ENCODE assay signal across 18 mouse cellular contexts in genomic region chr6:55319585-55320551, GRCm38 (mm10). TPM values are rescaled to one million over a fixed set of nuclear protein-coding genes. Genes with fewer than 3 reads are reported as not detected.
A peak's percentile ranks its signal among the peaks of the same experiment; 100 is the strongest.
DNase-seq lines count a peak whose midpoint lies in the region; ATAC-seq and TF ChIP-seq lines count a peak whose summit lies in the region.
"Had no signal": no experiment of that assay in that cellular context is flagged by ENCODE, and none has a peak within 500 bp of the region (broad histone marks: within the 10 kb centered on the region; RNA-seq: fewer than 3 reads in every experiment).

No protein-coding gene starts in this region.

- no peak for DNase-seq in gastrocnemius, adult 2 months
- no peak for DNase-seq in gastrocnemius, adult 8-10 months (ENCODE audit: low spot score in 2 of 2)
- peak; percentile 20 for DNase-seq in midbrain, embryonic 14.5 days
- no peak for DNase-seq in midbrain, embryonic 11.5 days (ENCODE audit: low spot score, missing footprints)
- DNase-seq in heart, postnatal 0 days (ENCODE audit: low spot score): peak; percentile 58
- DNase-seq in lung, postnatal 25 days (ENCODE audit: low spot score): peak; percentile 78
- DNase-seq in urinary bladder, postnatal 4 days (ENCODE audit: low spot score in 2 of 2): no peak
- DNase-seq in gastrocnemius, postnatal 36 days: no peak
- DNase-seq: embryo, embryonic 11 days; kidney, adult 8-10 months; spleen, adult 18-20 months; thymus, postnatal 25 days had no signal

- H3K9me3 ChIP-seq in midbrain, embryonic 14.5 days (ENCODE audit: control insufficient read depth, low read length): no peaks in the 10 kb centered on the region
- H3K9me3 ChIP-seq in midbrain, embryonic 11.5 days (ENCODE audit: control insufficient read depth, low read length): no peaks in the 10 kb centered on the region
- H3K9me3 ChIP-seq in heart, postnatal 0 days (replicated peaks; ENCODE audit: control insufficient read depth, low read length): no peaks in the 10 kb centered on the region
- H3K9me3 ChIP-seq: forebrain, embryonic 12.5 days; G1E had no signal

- 85% methylated on average over 14 of the region's 14 CpGs for WGBS in midbrain, embryonic 14.5 days
- 74% methylated on average over 14 of the region's 14 CpGs for WGBS in midbrain, embryonic 11.5 days
- 63% methylated on average over 14 of the region's 14 CpGs for WGBS in heart, postnatal 0 days

- no peak; the same call in 1 of the 2 replicates for TF ChIP-seq EP300 in heart, postnatal 0 days (IDR thresholded peaks at IDR 0.05; ENCODE audit: low read depth)

- H3K4me3 ChIP-seq in gastrocnemius, adult 2 months: no peak overlapping the region
- H3K4me3 ChIP-seq in midbrain, embryonic 14.5 days (replicated peaks; ENCODE audit: low read depth, low read length): no peak overlapping the region
- H3K4me3 ChIP-seq in midbrain, embryonic 11.5 days (ENCODE audit: low read depth, low read length): no peak overlapping the region
- H3K4me3 ChIP-seq in heart, postnatal 0 days (ENCODE audit: low read depth, low read length): no peak overlapping the region
- H3K4me3 ChIP-seq: forebrain, embryonic 12.5 days had no signal

- no peak overlapping the region for H3K9ac ChIP-seq in midbrain, embryonic 14.5 days (replicated peaks; ENCODE audit: low read length)
- H3K9ac ChIP-seq in midbrain, embryonic 11.5 days (ENCODE audit: low read length): no peak overlapping the region
- H3K9ac ChIP-seq in heart, postnatal 0 days (replicated peaks; ENCODE audit: low read depth, low read length): no peak overlapping the region
- H3K9ac ChIP-seq: forebrain, embryonic 12.5 days had no signal

- ATAC-seq in midbrain, embryonic 14.5 days (ENCODE audit: low FRiP score, low TSS enrichment): no peak
- no peak for ATAC-seq in midbrain, embryonic 11.5 days (ENCODE audit: low FRiP score)
- ATAC-seq in heart, postnatal 0 days (ENCODE audit: insufficient read depth, low read depth): peak; percentile 70

- intact Hi-C loops in gastrocnemius, adult 2 months (cut with DNase I): no loop called here
- intact Hi-C loops in gastrocnemius, postnatal 36 days (cut with DNase I): no loop called here

- H3K36me3 ChIP-seq in midbrain, embryonic 14.5 days (ENCODE audit: control insufficient read depth, insufficient read depth, low read length): peaks cover 6% of the 10 kb centered on the region; the same call in 1 of the 2 replicates
- H3K36me3 ChIP-seq in midbrain, embryonic 11.5 days (ENCODE audit: control insufficient read depth, insufficient read depth, low read length): no peaks in the 10 kb centered on the region
- H3K36me3 ChIP-seq in heart, postnatal 0 days (replicated peaks; ENCODE audit: control insufficient read depth, insufficient read depth, low read length): no peaks in the 10 kb centered on the region
- H3K36me3 ChIP-seq: G1E had no signal

- H3K4me2 ChIP-seq in midbrain, embryonic 14.5 days (ENCODE audit: low read length): no peak overlapping the region
- H3K4me2 ChIP-seq in midbrain, embryonic 11.5 days: no peak overlapping the region
- H3K4me2 ChIP-seq in heart, postnatal 0 days (ENCODE audit: low read depth, low read length): no peak overlapping the region
- H3K4me2 ChIP-seq: forebrain, embryonic 12.5 days had no signal

- H3K4me1 ChIP-seq in midbrain, embryonic 14.5 days (ENCODE audit: control insufficient read depth, insufficient read depth, low read length): no peaks in the 10 kb centered on the region
- no peaks in the 10 kb centered on the region for H3K4me1 ChIP-seq in midbrain, embryonic 11.5 days (ENCODE audit: control insufficient read depth, insufficient read depth, low read length)
- peaks cover 14% of the 10 kb centered on the region for H3K4me1 ChIP-seq in heart, postnatal 0 days (ENCODE audit: control insufficient read depth, insufficient read depth)
- H3K4me1 ChIP-seq: forebrain, embryonic 12.5 days had no signal

- H3K27me3 ChIP-seq in midbrain, embryonic 14.5 days (ENCODE audit: control insufficient read depth, insufficient read depth, low read length): no peaks in the 10 kb centered on the region
- no peaks in the 10 kb centered on the region for H3K27me3 ChIP-seq in midbrain, embryonic 11.5 days (ENCODE audit: control insufficient read depth, insufficient read depth, low read length)
- no peaks in the 10 kb centered on the region for H3K27me3 ChIP-seq in heart, postnatal 0 days (ENCODE audit: control insufficient read depth, insufficient read depth, low read length)
- H3K27me3 ChIP-seq: forebrain, embryonic 12.5 days had no signal

- no peak for TF ChIP-seq CTCF in gastrocnemius, adult 2 months (IDR thresholded peaks at IDR 0.05)
- TF ChIP-seq CTCF in heart, postnatal 0 days (IDR thresholded peaks at IDR 0.05; ENCODE audit: low read depth): no peak

- H3K27ac ChIP-seq in gastrocnemius, adult 2 months: peak overlapping the region; percentile 73
- H3K27ac ChIP-seq in midbrain, embryonic 14.5 days (replicated peaks; ENCODE audit: low read depth, low read length): no peak overlapping the region
- no peak overlapping the region for H3K27ac ChIP-seq in midbrain, embryonic 11.5 days (ENCODE audit: low read depth, low read length)
- H3K27ac ChIP-seq in heart, postnatal 0 days (ENCODE audit: low read depth): peak overlapping the region; percentile 47
- H3K27ac ChIP-seq: forebrain, embryonic 12.5 days had no signal

RNA-seq across cellular contexts. Expression of gene Aqp1, which starts 16.4 kb away (rescaled TPM):
- 100 to 1,000 TPM; 251 to 256 TPM for total RNA-seq in gastrocnemius, adult 2 months (2021)
- total RNA-seq in gastrocnemius, adult 8-10 months (2022): 100 to 1,000 TPM; 145 to 259 (median 191) TPM
- 0.22 and 1.3 TPM in 2 replicates for polyA plus RNA-seq in midbrain, embryonic 14.5 days (2014; fragmentation: Nextera tagmentation; extraction: Ambion mirVana)
- polyA plus RNA-seq in midbrain, embryonic 11.5 days (2014; fragmentation: Nextera tagmentation; extraction: Ambion mirVana): 0.38 and 0.48 TPM in 2 replicates
- total RNA-seq in heart, postnatal 0 days (2014; rRNA removed; ENCODE audit: low replicate concordance): 146 and 148 TPM in 2 replicates
- polyA plus RNA-seq in heart, postnatal 0 days (2015; fragmentation: Nextera tagmentation; extraction: Ambion mirVana): 56.4 and 58.0 TPM in 2 replicates
- 100 to 1,000 TPM; 252 TPM for total RNA-seq in gastrocnemius, postnatal 36 days (2021)
- polyA plus RNA-seq: G1E had no signal

RNA-seq across cellular contexts. Expression of gene Ghrhr, which starts 56.2 kb away (rescaled TPM):
- not detected for total RNA-seq in gastrocnemius, adult 2 months (2021)
- not detected for total RNA-seq in gastrocnemius, adult 8-10 months (2022)
- polyA plus RNA-seq in midbrain, embryonic 14.5 days (2014; fragmentation: Nextera tagmentation; extraction: Ambion mirVana): not detected in 2 replicates
- not detected in 2 replicates for polyA plus RNA-seq in midbrain, embryonic 11.5 days (2014; fragmentation: Nextera tagmentation; extraction: Ambion mirVana)
- total RNA-seq in heart, postnatal 0 days (2014; rRNA removed; ENCODE audit: low replicate concordance): not detected in 2 replicates
- not detected in 2 replicates for polyA plus RNA-seq in heart, postnatal 0 days (2015; fragmentation: Nextera tagmentation; extraction: Ambion mirVana)
- total RNA-seq in gastrocnemius, postnatal 36 days (2021): not detected
- total RNA-seq: adrenal gland, adult 18-20 months; granulocyte monocyte progenitor cell, adult 5-6 weeks; layer of hippocampus, postnatal 10 days had no signal
- polyA plus RNA-seq: forebrain, embryonic 12.5 days; G1E; liver, adult 2 months had no signal

Comparison
In these comparisons a context has a peak if more than half of its experiments do, and no peak if none do; other contexts are left out.
1. DNase-seq: peak in midbrain, embryonic 14.5 days (single experiment), heart, postnatal 0 days (single experiment) and lung, postnatal 25 days (single experiment); none in gastrocnemius, adult 2 months (single experiment), gastrocnemius, adult 8-10 months (0 of 2), midbrain, embryonic 11.5 days (single experiment), urinary bladder, postnatal 4 days (0 of 2) and gastrocnemius, postnatal 36 days (0 of 2).
2. H3K27ac ChIP-seq: peak in gastrocnemius, adult 2 months (single experiment) and heart, postnatal 0 days (single experiment); none in midbrain, embryonic 14.5 days (single experiment) and midbrain, embryonic 11.5 days (single experiment).